Mouse (Mus musculus) frontal cortex, postnatal 14 days (tissue): ENCODE results near the gene Acvr1b.

Source experiments
- DNase-seq, 2 experiments: peaks; one replicate each; pipeline ENCODE4 v3.0.0; 2022; ENCODE audit warnings: low spot score in 2 of 2

Gene Acvr1b

DNA sequence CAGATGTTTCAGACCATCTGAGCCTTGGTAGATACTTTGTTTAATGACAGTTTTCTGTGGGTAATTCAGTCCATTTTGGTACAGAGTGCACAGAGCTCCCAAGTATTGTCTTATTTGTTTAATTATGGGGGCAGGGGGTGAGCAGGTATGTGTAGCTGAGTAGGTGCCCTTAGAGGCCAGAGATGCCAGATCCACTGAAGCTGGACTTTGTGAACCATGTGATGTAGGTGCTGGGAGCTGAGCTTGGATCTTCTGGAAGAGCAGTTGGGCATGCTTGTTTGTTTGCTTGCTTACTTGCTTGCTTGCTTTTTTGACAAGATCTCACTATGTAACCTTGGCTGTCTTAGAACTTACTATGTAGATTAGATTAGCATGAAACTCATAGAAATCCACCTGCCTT, 23.1 kb downstream of the Acvr1b start:
- no peak for DNase-seq

DNA sequence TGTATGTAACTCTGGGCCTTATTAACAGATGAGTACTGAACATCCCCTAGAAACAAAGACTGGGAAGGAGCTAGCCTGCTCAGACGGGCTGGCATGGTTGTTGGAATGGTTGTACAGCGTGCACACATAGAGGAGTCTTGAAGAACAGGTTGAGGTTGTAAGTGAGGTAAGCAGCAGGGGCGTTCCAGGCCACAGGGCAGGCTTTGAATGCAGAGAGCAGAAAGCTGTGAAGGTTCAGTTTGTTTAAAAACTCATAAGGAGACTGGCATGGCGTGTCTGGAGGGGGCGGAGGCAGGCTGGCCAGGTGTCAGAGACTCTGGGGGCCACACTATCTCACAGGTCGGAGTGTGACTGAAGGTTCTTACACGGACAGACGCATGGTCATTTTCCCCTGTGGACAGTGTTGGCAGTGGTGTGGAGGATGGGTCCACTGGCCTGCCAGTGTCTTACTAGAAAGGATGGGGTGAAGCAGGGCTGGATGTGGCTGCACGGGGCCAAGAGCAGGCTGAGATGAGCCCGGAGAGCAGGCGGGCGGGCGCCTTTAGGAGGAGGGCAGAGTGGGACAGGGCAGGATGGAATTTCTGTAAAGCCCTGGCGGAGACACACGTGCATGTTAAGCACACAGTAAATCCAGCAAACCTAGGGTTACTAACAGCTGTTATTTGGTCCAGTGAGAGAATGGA, 23.8 kb downstream of the Acvr1b start:
- no peak for DNase-seq

DNA sequence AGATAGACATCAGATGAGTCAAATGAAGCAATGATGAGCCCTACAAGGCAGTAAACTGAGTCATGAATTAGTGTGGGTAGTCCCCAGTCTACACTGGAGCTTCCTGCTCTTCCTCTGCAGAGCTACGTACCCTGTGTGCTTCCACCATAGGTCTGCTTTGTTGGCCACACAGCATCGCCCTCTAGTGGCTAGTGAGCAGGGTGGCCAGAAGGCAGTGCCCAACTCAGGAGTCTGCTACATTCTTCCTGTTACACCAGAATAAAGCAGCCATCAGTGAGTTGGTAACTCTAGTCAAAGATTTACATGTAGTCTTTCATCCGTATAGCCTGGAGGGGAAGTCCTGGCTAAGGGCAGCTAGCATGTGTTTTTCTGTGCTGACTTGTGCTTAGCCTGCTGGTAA, 24.4 kb downstream of the Acvr1b start:
- peak in 1 of 2 experiments; percentile 67 for DNase-seq

DNA sequence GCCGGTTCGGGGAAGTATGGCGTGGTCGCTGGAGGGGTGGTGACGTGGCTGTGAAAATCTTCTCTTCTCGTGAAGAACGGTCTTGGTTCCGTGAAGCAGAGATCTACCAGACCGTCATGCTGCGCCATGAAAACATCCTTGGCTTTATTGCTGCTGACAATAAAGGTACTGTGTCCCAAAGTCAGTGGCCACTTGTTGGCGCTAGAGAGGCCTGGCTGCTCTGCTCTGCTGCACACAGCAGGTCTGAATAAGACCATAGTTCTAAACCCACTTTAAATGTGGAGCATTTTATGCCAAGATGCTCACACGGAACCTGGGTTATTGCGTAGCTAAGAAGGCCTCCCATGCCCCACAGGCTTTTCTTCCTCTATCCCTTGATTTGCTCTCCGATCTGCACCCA, 25.0 kb downstream of the Acvr1b start:
- DNase-seq, result no peak

DNA sequence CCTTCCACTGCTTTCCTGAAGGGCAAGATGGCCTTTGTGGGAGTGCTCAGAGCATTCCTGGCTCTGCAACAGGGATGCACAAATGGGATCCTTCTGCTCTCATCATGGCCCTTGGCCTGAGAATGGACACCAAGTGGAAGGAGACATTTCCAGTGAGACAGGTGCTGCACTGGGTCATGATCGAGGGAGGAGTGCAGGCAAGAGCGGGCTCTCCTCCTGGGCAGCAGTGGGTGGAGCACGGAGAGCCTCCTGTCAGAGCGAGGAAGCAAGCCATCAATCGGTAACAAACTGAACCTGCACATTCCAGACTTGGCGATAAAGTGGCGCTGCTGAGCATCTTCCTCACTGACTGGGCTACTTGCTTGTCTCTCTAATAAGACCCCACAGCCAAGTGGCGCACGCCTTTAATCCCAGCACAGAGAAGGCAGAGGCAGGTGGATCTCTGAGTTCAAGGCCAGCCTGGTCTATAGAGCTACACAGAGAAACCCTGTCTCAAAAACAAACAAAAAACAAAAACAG, 27.0 kb downstream of the Acvr1b start:
- no peak for DNase-seq

DNA sequence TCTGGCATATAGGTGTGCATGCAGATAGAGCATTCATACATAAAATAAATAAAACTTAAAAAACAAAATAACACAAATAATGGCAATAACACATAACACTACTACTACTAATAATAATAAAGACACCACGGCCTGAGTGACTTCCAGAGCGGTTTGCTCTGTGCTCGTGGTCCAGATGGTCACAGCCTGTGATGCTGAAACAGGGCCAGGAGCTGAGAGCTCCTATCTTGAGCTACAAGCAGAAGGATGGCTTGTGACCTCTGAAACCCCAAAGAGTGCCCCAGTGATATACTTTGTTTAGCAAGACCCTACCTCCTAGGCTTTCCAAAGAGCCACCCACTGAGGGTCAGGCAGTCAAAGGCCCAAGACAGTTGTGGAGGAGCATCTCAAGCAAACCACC, 27.5 kb downstream of the Acvr1b start:
- no peak for DNase-seq

DNA sequence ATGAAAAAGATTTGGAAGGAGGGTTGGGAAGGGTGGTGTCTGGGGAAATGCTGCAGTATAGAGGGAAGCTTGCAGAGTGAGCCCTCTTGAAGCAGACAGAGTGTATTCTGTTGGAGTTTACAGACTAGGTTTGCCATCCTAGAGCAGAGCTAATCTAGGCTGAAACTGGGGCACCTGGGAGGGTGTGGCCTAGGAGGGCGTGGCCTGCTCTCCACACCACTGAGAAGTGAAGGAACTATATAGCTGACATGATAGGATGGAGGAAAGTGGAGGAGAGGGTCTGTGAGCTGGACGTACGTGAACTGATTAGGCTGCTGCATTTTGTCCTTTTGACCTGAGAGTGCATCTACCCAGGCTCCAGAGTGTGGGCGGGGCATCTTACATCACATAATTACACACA, 29.8 kb downstream of the Acvr1b start:
- DNase-seq, result no peak

DNA sequence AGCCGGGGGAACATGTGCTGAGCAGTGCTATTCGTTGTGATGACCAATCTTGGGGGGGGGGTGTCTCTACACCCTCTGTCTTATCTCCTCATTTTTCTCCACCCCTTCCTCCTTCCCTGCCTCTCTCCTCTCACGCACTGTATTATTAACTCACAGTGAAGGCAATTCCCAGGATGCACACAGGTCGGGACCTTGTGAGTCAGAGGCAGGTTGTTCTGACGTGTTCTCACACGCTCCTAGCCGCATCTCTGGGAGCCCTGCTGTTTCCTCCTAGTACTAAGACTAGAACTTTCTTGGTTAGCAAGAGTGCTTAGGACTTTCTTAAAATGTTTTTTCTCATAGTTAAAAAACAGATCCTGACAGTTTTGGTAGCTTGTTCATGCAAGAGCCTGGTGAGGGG, 30.9 kb downstream of the Acvr1b start:
- DNase-seq, result no peak

DNA sequence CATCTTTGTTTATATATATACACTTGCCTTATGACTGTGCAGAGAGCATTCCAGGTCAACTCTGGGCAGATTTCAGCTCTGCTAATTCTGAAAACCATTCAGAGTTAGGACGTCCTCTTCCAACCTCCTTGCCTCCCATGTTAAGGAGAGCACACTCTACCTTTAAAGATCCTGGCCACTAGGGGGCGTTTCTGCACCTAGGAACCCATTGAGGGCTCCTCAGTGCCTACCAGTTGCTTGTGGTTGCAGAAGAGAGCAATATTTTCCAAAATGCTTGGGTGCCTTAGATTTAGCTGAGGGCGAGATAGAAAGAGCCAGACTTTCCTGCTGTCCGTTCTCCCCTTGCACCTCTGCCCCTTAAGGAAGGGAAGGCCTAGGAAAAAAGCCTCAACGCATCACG, 36.4 kb downstream of the Acvr1b start:
- DNase-seq, result no peak

DNA sequence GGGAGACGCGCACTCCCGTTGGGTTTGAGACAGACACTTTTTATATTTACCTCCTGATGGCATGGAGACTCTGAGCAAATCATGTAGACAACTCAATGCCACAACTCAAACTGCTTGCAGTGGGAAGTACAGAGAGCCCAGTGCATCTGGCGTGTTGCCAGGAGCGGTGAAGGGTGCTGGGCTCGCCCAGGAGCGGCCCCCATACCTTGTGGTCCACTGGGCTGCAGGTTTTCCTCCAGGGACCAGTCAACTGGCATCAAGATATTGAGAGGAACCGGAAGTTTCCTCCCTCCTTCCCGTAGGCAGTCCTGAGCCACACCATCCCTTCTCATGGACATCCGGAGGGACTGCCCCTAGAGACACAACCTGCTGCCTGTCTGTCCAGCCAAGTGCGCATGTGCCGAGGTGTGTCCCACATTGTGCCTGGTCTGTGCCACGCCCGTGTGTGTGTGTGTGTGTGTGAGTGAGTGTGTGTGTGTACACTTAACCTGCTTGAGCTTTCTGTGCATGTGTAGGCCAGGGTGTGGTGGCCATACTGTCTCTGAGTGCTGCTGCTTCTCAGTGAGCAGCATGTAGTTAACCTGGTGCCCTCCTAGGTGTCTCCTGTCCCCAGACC, 37.2 kb downstream of the Acvr1b start:
- no peak for DNase-seq

DNA sequence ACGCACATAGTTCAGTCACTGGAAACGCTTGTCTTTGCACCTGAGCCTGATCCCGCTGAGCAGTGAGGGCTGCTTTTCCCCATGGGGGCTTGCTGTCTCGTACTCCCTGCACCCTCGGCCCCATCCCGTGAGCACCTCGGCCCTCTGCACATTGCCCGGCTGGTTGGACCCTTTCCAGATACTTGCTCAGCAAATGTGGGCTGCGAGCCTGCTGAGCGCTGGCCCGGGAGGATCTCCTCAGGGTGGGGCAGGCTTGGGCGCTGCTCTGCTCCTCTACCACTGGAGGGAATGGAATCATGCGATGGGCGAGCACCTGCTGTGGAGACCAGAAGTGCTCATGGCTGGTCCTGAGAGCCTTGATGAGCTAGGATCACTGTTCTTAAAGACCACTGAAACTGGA, 38.6 kb downstream of the Acvr1b start:
- DNase-seq, result no peak

DNA sequence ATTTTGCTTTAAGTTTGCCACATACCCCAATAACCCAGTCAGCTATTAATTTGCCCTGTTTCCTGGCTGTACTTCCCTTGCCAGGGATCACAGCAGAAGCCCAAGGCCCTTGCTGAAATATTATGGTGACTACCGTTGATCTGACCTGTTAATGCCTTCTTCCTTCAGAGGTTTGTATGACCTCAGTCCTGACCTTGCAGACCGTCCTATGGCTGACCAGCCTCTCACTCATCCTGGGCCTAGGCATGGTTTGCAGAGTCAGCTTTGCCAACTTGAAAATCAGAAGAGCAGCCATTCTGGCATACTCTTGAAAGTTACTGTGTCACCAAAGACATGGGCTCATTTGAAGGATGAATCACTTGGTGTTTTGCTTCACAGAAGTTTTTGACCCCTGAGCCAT, 41.3 kb downstream of the Acvr1b start:
- DNase-seq, result no peak

DNA sequence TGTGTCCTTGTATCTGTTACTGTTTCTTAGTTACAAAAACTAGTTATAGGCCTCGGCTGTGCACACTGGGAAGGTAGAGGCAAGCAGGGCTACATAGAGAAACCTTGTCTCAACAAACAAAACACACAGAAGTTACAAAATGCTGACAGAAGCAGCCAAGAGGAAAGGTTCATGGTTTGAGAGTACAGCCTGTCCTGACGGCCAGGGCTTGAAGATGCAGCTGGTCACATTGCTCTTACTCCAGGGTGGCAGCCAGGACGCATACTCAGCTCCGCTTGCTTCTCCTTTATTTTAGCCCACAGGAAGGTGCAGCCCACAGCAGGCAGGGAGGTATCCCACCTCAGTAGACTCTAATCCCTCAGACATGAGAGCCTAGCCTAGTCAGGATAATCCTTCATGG, 42.2 kb downstream of the Acvr1b start:
- no peak for DNase-seq

DNA sequence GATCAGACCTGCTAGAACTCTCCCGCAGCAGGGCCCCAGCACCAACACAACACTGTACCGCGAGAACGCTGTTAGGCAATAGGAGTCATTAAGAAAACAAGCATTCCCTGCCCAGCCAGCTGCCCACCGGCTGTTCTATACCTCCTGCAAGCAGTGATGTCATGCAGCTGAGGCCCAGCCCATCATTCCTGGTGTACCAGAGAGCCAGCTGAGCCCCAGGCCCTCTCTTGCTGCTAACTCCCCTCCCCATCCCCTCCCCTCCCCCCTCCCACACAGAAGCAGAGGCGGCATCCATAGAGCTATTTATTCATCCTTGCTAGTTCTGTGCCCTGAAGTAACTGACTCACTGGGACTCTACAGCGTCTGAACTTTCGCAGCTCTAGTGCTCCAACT, 47.0 kb downstream of the Acvr1b start:
- DNase-seq, result no peak

DNA sequence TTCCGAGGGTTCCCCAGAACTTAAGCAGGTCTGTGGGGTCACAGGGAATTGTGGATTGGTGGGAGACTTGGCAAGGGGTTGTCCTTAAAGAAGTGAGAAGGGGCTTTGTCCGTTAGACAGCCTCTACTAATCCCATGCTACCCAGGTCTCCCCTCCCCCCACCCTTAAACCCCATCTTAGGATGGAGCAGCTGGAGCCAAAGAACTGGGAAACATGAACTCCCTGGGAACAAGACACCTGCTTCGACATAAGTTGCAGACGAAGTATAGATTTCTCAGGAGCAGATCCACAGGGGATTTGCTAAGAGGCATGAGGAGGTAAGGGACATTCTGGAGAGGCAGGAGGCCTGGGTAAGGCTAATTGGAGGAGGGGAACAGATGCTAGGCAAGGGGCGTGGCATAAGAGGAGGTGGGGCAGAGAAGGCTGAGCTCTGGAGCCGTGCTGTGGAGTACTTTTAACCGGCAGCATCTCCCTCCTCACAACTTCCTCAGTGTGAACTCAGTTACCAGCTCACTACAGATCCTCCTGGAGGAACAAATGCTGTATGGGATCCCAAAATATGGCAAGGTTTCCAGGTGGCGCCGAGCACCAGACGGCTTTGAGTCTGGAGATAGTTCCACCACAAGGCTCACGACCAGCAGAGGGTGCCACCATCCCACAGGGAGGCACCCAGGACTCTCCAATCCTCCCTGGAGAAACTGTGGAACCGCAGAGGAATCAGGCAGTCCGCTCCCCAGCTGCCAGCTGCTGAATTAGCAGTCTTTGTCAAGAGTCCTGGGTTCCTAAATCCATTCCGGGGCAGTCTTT, 47.6 kb downstream of the Acvr1b start:
- peak; percentile 79 to 86 for DNase-seq

DNA sequence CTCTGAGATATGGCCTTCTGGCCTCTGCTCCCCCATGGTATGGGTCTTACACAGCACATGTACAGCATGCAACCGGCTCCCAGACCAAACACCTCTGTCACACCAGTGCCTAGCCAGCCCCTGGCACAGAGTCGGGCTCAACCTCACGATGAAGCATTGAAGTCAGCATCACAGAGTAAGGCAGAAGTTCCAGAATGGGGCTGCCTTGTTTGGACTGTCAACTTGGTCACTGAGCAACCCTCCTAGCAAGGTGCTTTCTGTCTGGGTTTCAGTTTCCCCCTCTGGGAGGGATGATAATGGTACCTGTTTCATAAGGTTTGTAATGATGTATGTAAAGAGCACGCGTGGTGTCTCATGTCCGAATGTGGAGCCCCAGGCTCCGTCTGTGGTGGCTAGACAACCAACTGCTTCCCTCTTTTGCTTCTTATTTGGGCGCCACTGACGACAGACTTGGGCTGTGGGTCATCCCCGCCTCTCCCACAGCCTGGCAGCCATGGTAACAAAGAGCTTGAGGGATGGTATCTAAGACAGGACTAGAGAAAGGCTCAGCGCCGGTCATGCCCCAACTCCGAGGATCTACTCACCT, 49.1 kb downstream of the Acvr1b start:
- no peak for DNase-seq

DNA sequence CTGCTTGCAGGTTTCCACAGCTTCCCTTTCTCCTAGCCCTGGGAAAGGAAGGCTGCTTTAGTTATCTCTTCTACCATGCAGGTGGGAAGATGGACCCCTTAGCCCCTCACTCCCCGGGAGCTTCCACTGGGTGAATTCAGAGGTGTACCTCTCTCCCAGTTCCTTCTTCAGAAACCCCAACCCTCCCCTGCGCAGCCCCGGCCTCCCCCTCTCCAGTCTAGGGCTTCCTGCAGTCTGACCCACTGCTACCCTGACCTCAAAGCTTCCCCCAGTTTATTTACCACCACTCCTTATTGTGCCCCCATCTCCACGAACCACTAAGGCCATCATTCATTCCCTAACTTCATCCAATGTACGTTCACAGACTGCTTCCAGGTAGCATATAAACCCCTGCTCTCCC, 49.7 kb downstream of the Acvr1b start:
- no peak for DNase-seq

DNA sequence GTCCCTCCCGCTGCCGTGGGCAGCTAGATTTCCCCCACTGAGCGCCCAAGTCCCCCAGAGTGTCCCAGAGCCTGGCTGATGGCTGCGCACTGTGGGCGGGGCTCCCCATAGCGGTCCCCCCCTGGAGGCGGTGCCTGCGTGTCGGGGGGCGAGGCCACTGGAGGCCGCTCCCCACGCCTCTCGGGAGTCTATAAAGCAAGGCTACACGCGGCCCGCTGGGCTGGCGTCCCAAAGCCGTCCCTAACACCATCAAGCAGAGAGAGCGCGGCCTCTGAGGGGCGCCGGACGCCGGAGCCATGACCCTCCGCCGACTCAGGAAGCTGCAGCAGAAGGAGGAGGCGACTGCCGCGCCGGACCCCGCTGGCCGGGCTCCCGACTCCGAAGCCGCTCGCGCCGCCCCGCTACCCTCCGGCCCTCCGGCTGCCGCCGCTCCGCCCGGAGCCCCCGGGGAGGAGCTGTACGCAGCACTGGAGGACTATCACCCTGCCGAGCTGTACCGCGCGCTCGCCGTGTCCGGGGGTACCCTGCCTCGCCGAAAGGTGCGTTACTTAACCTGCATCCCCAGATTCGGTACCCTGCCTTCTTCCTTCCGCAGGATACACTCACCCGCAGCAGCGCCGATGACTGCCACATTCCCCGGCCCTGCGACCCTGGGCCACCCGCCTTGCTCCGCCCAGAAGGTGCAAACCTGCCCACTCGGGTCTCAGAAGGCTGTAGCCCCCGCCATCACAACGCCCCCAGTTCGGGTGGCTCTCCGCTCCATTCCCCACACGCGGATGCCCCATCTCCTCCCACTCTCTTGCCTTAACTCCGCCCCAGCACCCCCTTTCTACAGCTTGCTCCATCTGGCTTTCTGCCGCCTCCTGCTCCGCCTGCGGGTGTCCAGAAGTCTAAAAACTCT, 50.4 kb downstream of the Acvr1b start, which contains the start of gene Grasp:
TSS of gene Grasp (plus strand) at position 183 of the 901 bp plus-strand sequence.
- DNase-seq, result peak; percentile 76 to 81

DNA sequence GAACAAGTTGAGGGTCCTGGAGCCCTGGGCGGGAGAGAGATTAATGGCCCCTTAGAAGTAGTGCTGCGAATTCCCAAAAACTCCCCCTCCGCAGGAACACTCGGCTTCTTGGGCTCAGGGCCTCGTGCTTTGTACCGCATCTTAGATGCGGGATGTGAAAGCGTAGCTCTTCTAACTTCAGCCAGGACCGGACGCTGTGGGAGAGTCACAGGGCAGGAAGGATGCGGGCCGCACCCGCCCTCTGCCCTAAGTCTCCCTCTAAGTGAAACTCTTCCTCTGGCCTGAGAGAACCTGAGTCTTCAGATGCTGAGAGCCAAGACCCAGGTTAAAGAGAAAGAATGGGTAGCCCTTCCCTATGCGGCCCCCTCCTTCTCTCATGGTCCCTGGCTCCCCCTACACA, 51.1 kb downstream of the Acvr1b start:
- no peak for DNase-seq

DNA sequence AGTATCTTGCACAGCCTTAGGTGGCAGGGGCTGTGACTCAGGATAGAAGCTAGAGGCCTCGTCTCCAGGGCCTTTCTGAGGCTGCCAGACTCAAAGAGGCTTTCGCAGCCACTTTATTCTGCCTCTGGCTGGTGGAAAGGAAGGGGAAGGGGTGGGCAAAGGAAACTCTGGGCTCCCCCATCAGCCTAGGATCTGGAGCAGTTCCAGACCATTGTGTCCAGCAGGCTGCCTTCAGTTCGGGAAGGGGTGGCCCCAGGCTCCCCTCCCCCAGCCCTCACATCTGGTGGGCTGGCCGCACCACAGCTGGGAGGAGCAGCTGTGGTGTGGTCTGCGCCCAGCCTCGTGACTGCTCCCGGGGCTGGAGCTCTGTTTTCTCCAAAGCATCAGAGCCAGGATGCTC, 54.1 kb downstream of the Acvr1b start:
- no peak for DNase-seq

DNA sequence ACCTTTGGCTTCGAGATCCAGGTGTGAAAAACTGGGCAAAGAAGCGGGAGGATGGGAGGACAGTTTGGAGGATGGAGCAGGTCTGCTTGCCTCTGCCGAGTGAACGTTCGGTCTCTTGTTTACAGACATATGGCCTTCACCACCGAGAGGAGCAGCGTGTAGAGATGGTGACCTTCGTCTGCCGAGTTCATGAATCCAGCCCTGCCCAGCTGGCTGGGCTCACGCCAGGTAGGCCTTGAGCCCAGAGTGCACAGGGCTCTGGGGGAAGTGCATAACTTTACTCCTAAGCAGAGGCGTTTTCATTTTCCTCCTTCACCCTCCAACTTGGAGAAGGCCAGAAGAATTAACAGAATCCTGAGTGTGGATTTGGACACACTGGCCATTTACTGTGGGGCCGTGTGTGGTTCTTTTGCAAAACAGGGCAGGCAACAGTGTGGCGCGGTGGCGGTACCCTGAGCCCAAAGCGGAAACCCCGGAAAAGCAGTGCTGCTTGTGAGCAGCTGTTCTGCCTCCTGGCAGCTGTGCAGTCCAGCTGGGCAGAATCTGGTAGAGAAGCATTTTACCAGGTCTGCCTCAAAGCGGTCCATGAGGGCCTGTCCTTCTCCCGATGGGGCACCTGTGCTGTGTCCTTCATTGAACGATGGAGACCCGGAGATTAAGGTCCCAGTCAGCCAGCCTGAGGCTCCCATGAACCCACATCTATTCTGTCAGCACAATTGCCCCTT, 55.2 kb downstream of the Acvr1b start:
- DNase-seq, result no peak
